8 mouse cellular contexts compared by ENCODE assay signal in genomic region chr3:102169197-102169905, GRCm38 (mm10). TPM values are rescaled to one million over a fixed set of nuclear protein-coding genes. Genes with fewer than 3 reads are reported as not detected.
A peak's percentile ranks its signal among the peaks of the same experiment; 100 is the strongest.
DNase-seq lines count a peak whose midpoint lies in the region; ATAC-seq and TF ChIP-seq lines count a peak whose summit lies in the region.

No protein-coding gene starts in this region.

- peaks cover 19% of the 10 kb centered on the region for H3K4me1 ChIP-seq in forebrain, postnatal 0 days (ENCODE audit: insufficient read depth)
- peaks cover 46% of the 10 kb centered on the region for H3K4me1 ChIP-seq in lung, embryonic 15.5 days

- no peaks in the 10 kb centered on the region for H3K27me3 ChIP-seq in forebrain, postnatal 0 days (ENCODE audit: insufficient read depth, low read length)
- H3K27me3 ChIP-seq in lung, embryonic 15.5 days: 0 out of 2 replicates have a peak, but pooled peaks cover 3% of the 10 kb centered on the region

- intact Hi-C loops in heart, postnatal 14 days (cut with DNase I): loop anchor here (5.0 kb wide), 1 partner anchor 33 kb away; the partner anchor contains the start of gene Vangl1

- no peaks in the 10 kb centered on the region for H3K36me3 ChIP-seq in forebrain, postnatal 0 days (ENCODE audit: insufficient read depth)
- H3K36me3 ChIP-seq in lung, embryonic 15.5 days: peaks cover 2% of the 10 kb centered on the region; the same call in 1 of the 2 replicates

- ATAC-seq in forebrain, postnatal 0 days: peak; percentile 96
- peak; percentile 94 for ATAC-seq in lung, embryonic 15.5 days (ENCODE audit: borderline replicate concordance, extremely low read depth, low FRiP score, low TSS enrichment)

- peak overlapping the region; percentile 45; the same call in 1 of the 2 replicates for H3K27ac ChIP-seq in forebrain, postnatal 0 days (ENCODE audit: low read depth, low read length)
- H3K27ac ChIP-seq in lung, embryonic 15.5 days: peak overlapping the region; percentile 85

- no peak for TF ChIP-seq CTCF in forebrain, postnatal 0 days (IDR thresholded peaks at IDR 0.05; ENCODE audit: low read depth)

- H3K9me3 ChIP-seq in forebrain, postnatal 0 days (ENCODE audit: low read length): no peaks in the 10 kb centered on the region
- H3K9me3 ChIP-seq in lung, embryonic 15.5 days: no peaks in the 10 kb centered on the region

- H3K4me3 ChIP-seq in forebrain, postnatal 0 days (ENCODE audit: low read depth, low read length): no peak overlapping the region
- H3K4me3 ChIP-seq in lung, embryonic 15.5 days: no peak overlapping the region

- no peak overlapping the region for H3K4me2 ChIP-seq in forebrain, postnatal 0 days (ENCODE audit: low read depth)
- peak overlapping the region; percentile 21; the same call in 1 of the 2 replicates for H3K4me2 ChIP-seq in lung, embryonic 15.5 days

- peak; percentile 88 for DNase-seq in 3134 (ENCODE audit: extremely low read depth, insufficient read length, low spot score)
- peak; percentile 97 for DNase-seq in adrenal gland, postnatal 25 days
- DNase-seq in forebrain, postnatal 0 days: peak; percentile 95
- peak; percentile 94 to 96 for DNase-seq in heart, postnatal 14 days
- peak; percentile 95 to 97 for DNase-seq in layer of hippocampus, adult 8-10 months (ENCODE audit: low spot score in 2 of 2)
- DNase-seq in right cerebral cortex, postnatal 36 days (ENCODE audit: low spot score in 2 of 2): peak; percentile 96 to 97
- no peak for DNase-seq in natural killer cell, adult 2 months (ENCODE audit: low spot score in 2 of 2)

- WGBS in forebrain, postnatal 0 days: 14% methylated on average over 13 of the region's 13 CpGs
- WGBS in lung, embryonic 15.5 days: 16% methylated on average over 13 of the region's 13 CpGs

- H3K9ac ChIP-seq in forebrain, postnatal 0 days: no peak overlapping the region
- H3K9ac ChIP-seq in lung, embryonic 15.5 days: no peak overlapping the region

RNA-seq across cellular contexts. Expression of gene Vangl1, which starts 35.1 kb away (rescaled TPM):
- 29.7 and 38.9 TPM in 2 replicates for total RNA-seq in adrenal gland, postnatal 25 days (2021)
- total RNA-seq in forebrain, postnatal 0 days (2014; rRNA removed): 6.5 TPM in 2 replicates
- polyA plus RNA-seq in forebrain, postnatal 0 days (2015; fragmentation: Nextera tagmentation; extraction: Ambion mirVana): 3.5 and 5.7 TPM in 2 replicates
- 10 to 100 TPM; 19.0 to 20.0 TPM for total RNA-seq in heart, postnatal 14 days (2021)
- total RNA-seq in layer of hippocampus, adult 8-10 months (2022): 1 to 10 TPM; 5.1 to 8.7 (median 5.4) TPM
- 21.4 and 21.7 TPM in 2 replicates for polyA plus RNA-seq in lung, embryonic 15.5 days (2015; fragmentation: Nextera tagmentation; extraction: Ambion mirVana)

Comparison
In these comparisons a context has a peak if more than half of its experiments do, and no peak if none do; other contexts are left out.
1. DNase-seq: peak in 3134 (single experiment), adrenal gland, postnatal 25 days (single experiment), forebrain, postnatal 0 days (single experiment), heart, postnatal 14 days (2 of 2), layer of hippocampus, adult 8-10 months (2 of 2) and right cerebral cortex, postnatal 36 days (2 of 2); none in natural killer cell, adult 2 months (0 of 2).